Mouse (Mus musculus) forebrain, postnatal 0 days (tissue): ENCODE measurements around the gene Snx30. TPM values are rescaled to one million over a fixed set of nuclear protein-coding genes. Genes with fewer than 3 reads are reported as not detected.

Experiments
- ATAC-seq: fragments of 200-750 bp; cut with Nextera tagmentation; 2 replicates; pipeline ENCODE4 v1.8.0; 2017; ENCODE audit warnings: mild to moderate bottlenecking, moderate library complexity
- DNase-seq: peaks from one replicate; pipeline ENCODE4 v3.0.0-alpha.2; 2015
- H3K27ac ChIP-seq: fragments of 300-500 bp; sonication (generic); 2 replicates; pipeline ENCODE4 v1.5.1; 2014; ENCODE audit warnings: low read depth, mild to moderate bottlenecking, antibody characterized with exemption, low read length, moderate library complexity, mixed read lengths
- H3K27me3 ChIP-seq: fragments of 300-500 bp; sonication (generic); 2 replicates; pipeline ENCODE4 v1.6.1; 2014; ENCODE audit warnings: mild to moderate bottlenecking, low read length, mixed read lengths; ENCODE audit not compliant: insufficient read depth
- H3K36me3 ChIP-seq: fragments of 300-500 bp; sonication (generic); 2 replicates; pipeline ENCODE4 v1.6.1; 2014; ENCODE audit warnings: mild to moderate bottlenecking, moderate library complexity; ENCODE audit not compliant: insufficient read depth
- H3K4me1 ChIP-seq: fragments of 300-500 bp; sonication (generic); 2 replicates; pipeline ENCODE4 v1.6.1; 2014; ENCODE audit warnings: antibody characterized with exemption; ENCODE audit not compliant: insufficient read depth
- H3K4me2 ChIP-seq: fragments of 300-500 bp; sonication (generic); 2 replicates; pipeline ENCODE4 v1.6.1; 2014; ENCODE audit warnings: low read depth, mild to moderate bottlenecking, moderate library complexity
- H3K4me3 ChIP-seq: fragments of 300-500 bp; sonication (generic); 2 replicates; pipeline ENCODE4 v1.5.1; 2014; ENCODE audit warnings: low read depth, low read length, mixed read lengths
- H3K9ac ChIP-seq: fragments of 300-500 bp; sonication (generic); 2 replicates; pipeline ENCODE4 v1.6.1; 2014; ENCODE audit warnings: mild to moderate bottlenecking
- H3K9me3 ChIP-seq: fragments of 300-500 bp; sonication (generic); 2 replicates; pipeline ENCODE4 v1.6.1; 2016; ENCODE audit warnings: low read length
- CTCF ChIP-seq: sonication (generic); IDR thresholded peaks from 2 replicates; pipeline ENCODE4 v1.5.1; 2016; ENCODE audit warnings: antibody characterized with exemption, control low read depth, low read depth
- WGBS: fragments of 180-500 bp; shearing (Covaris S2); extraction: QIAGEN DNeasy Blood & Tissue Kit; methylation state at CpG from one replicate; pipeline ENCODE4 v1.1.7; 2014; 5-methylcytosine and 5-hydroxymethylcytosine counted together
- polyA plus RNA-seq: library from polyadenylated mRNA; unstranded; fragments of >200 nt; fragmentation: Nextera tagmentation; extraction: Ambion mirVana; gene quantifications from 2 replicates; pipeline ENCODE4 v1.2.1, GENCODE M21; 2015
- total RNA-seq: library from RNA; depleted of rRNA; stranded (reverse); fragments of >200 nt; gene quantifications from 2 replicates; pipeline ENCODE4 v1.2.3, GENCODE M21; 2014

Gene Snx30
- total and polyA plus RNA-seq, 2 experiments from 2014 or later = 16.9 to 31.4 TPM

DNA sequence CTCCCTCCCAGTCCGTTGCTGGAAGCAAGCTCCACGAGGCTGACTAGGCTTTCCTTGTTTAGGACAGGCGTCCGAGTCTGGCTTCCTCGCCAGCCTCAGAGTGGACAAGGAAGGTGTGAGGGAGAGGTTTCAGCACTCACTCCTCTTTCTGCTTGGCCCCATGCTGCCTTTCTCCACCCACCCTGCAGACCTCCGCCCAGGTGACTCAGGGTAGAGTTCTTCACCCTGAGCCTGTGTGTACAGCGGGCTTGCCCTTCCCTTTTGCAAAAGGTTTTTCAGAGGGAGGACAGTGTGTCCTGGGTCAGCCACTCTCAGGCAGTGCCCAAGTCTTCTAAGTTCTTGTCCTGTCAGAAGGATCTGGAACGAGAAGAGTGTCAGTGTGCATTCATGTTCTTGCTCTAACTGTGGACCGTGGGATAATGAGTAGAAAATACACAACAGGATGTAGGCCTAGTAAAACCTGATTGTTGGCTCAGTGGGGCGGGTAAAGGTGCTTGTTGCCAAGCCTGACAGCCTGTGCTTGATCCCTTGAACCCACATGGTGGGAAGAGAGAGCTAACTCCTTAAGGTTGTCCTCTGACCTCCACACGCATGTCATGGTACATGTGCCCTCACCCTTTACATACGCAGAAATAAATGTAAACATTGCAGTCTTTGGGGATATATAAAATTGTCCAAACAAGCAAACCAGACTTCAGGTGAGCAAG is 92.3 kb downstream of the Snx30 start:
- no peaks in the 10 kb centered on the region for H3K4me1 ChIP-seq
- no peak overlapping the region for H3K4me3 ChIP-seq
- H3K27me3 ChIP-seq = no peaks in the 10 kb centered on the region
- H3K36me3 ChIP-seq = peaks cover 24% of the 10 kb centered on the region
- no peak overlapping the region for H3K27ac ChIP-seq
- ATAC-seq (no peak), DNase-seq (no peak)
- H3K9ac ChIP-seq = no peak overlapping the region
- 84% methylated on average over 12 of the region's 12 CpGs for WGBS
- TF ChIP-seq CTCF = no peak
- no peak overlapping the region for H3K4me2 ChIP-seq
- H3K9me3 ChIP-seq = no peaks in the 10 kb centered on the region

GRCm38 (mm10) chr4:59898521-59898919 is 92.9 kb downstream of the Snx30 start:
- no peak overlapping the region for H3K4me2 ChIP-seq
- 85% methylated on average over 9 of the region's 9 CpGs for WGBS
- no peak for ATAC-seq
- H3K4me1 ChIP-seq = no peaks in the 10 kb centered on the region
- peaks cover 24% of the 10 kb centered on the region for H3K36me3 ChIP-seq
- no peak overlapping the region for H3K4me3 ChIP-seq
- H3K9ac ChIP-seq = no peak overlapping the region
- no peak for TF ChIP-seq CTCF
- no peaks in the 10 kb centered on the region for H3K9me3 ChIP-seq
- DNase-seq = no peak
- no peaks in the 10 kb centered on the region for H3K27me3 ChIP-seq
- H3K27ac ChIP-seq = no peak overlapping the region

DNA sequence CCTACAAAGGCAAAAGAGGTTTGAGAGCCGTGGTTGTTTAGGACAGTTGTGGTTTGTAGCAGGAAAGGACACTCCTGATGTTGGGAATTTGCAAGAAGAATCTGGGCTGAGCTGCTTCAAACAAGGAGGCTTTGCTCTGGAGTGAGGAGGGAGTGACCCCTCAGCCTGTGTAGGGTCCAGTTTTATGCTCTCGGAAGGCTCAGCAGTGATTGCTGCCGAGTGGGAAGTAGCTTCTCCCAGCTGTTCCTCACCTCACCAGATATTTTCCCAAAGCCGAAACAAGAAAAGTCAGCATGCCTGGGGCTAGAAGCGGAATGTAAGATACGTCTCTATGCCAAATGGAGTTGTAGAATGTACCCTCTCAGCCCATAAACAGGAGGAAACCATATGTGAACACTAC is 96.2 kb downstream of the Snx30 start:
- no peak overlapping the region for H3K9ac ChIP-seq
- no peak for TF ChIP-seq CTCF

GRCm38 (mm10) chr4:59902547-59902946 is 96.9 kb downstream of the Snx30 start:
- H3K9me3 ChIP-seq = no peaks in the 10 kb centered on the region
- no peaks in the 10 kb centered on the region for H3K4me1 ChIP-seq
- H3K9ac ChIP-seq = no peak overlapping the region
- WGBS = 68% methylated on average over 6 of the region's 6 CpGs
- DNase-seq = no peak
- no peak overlapping the region for H3K4me3 ChIP-seq
- H3K36me3 ChIP-seq = peaks cover 10% of the 10 kb centered on the region; the same call in 1 of the 2 replicates
- H3K4me2 ChIP-seq = no peak overlapping the region
- no peak for TF ChIP-seq CTCF
- no peak for ATAC-seq
- H3K27ac ChIP-seq = no peak overlapping the region
- H3K27me3 ChIP-seq = no peaks in the 10 kb centered on the region

More for the DNA sequence above, 96.2 kb downstream of the Snx30 start:
- Histone ChIP-seq H3K4me2 (no peak overlapping the region), H3K27me3 (no peaks in the 10 kb centered on the region), H3K4me3 (no peak overlapping the region), H3K9me3 (no peaks in the 10 kb centered on the region), H3K27ac (no peak overlapping the region), H3K4me1 (no peaks in the 10 kb centered on the region), H3K36me3 (peaks cover 11% of the 10 kb centered on the region; the same call in 1 of the 2 replicates)
- ATAC-seq (no peak), DNase-seq (no peak)
- 91% methylated on average over 6 of the region's 6 CpGs for WGBS

- Histone ChIP-seq H3K9me3 (no peaks in the 10 kb centered on the region), H3K27ac (no peak overlapping the region), H3K4me1 (no peaks in the 10 kb centered on the region), H3K9ac (no peak overlapping the region), H3K4me2 (no peak overlapping the region), H3K36me3 (no peaks in the 10 kb centered on the region), H3K4me3 (no peak overlapping the region), H3K27me3 (no peaks in the 10 kb centered on the region)
- ATAC-seq (no peak), DNase-seq (no peak)
- no peak for TF ChIP-seq CTCF
- WGBS = 86% methylated on average over 6 of the region's 6 CpGs
Measured at GRCm38 (mm10) chr4:59907092-59907491, 101.5 kb downstream of the Snx30 start.

- Histone ChIP-seq H3K27me3 (no peaks in the 10 kb centered on the region), H3K36me3 (no peaks in the 10 kb centered on the region), H3K4me2 (no peak overlapping the region), H3K27ac (no peak overlapping the region), H3K4me3 (no peak overlapping the region), H3K9me3 (no peaks in the 10 kb centered on the region), H3K9ac (no peak overlapping the region), H3K4me1 (no peaks in the 10 kb centered on the region)
- ATAC-seq (no peak), DNase-seq (no peak)
- no peak for TF ChIP-seq CTCF
- 55% methylated on average over 10 of the region's 10 CpGs for WGBS
Measured at GRCm38 (mm10) chr4:59907657-59908230, 102.1 kb downstream of the Snx30 start.

- no peak for DNase-seq
- no peak overlapping the region for H3K27ac ChIP-seq
- no peak overlapping the region for H3K4me3 ChIP-seq
- TF ChIP-seq CTCF = no peak
- H3K27me3 ChIP-seq = no peaks in the 10 kb centered on the region
- H3K4me1 ChIP-seq = no peaks in the 10 kb centered on the region
- WGBS = 95% methylated on average over 2 of the region's 2 CpGs
- no peaks in the 10 kb centered on the region for H3K36me3 ChIP-seq
- H3K4me2 ChIP-seq = no peak overlapping the region
- ATAC-seq = no peak
- H3K9me3 ChIP-seq = no peaks in the 10 kb centered on the region
- H3K9ac ChIP-seq = no peak overlapping the region
Measured at GRCm38 (mm10) chr4:59908785-59909184, 103.1 kb downstream of the Snx30 start.
